Mouse (Mus musculus): ENCODE measurements at regions not wholly inside any gene's neighbourhood (a gene's known extent, or its start where the extent isn't known, plus 50 kb on each side); places are given as distances from the start of the nearest gene placed in this dataset.

DNA sequence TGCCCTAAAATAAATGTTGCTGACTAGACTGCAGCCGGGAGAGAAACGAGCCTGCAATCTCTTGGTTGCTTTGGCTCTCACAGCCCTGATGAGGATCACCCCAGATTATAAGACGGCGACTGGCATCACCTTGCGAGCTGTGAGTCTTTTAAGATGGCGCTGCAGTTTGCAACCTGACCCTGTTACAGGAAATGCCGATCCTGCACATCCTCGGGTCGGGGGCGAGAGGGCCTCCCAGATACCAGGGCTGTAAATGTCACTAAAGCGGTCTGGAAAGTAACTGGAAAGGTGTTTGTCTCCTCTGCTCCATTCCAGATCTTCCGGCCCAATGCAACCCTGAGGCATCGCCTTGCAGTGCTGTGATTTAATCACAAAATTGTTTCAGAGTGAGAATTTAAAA, 53.4 kb downstream of the Cartpt start:
- DNase-seq = no peak

DNA sequence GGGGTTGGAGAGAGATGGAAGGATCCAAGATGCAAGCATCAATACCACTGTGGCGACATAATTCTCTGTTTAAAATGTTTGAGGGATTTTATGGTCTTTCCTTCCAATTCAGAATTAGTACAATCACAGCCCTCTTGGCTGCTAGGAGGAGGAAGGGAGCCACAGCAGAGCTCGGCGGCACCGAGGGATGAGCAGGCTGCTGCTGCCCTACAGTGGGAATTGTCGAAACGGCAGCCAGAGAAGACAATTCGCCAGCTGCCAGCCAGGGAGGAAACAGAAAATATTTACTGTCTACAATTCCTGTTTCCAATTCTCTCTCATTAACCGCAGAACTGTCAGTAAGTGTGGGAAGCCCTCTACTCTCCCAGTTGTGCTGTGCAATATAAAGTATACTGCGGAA, 58.3 kb downstream of the Cartpt start:
- peak; percentile 70 for DNase-seq

DNA sequence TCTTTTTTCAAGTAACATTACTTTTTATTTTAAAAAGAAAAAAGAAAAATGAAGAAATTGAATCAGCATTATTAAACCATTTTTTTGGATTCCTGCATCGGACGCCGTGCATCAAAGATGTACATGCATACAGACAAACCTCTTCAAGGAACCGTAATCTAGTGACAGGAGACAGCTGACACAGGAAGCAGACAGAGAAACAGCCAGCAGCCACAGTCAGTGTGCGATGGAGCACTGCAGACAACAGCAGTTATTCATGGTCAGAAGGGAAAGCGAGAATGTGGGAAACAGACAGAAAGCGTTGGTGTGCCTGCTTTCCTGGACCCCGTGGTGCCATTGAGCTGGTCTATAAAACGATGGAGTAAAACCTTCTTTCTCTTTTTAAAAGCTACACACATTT, 61.4 kb downstream of the Cartpt start:
- no peak for DNase-seq

DNA sequence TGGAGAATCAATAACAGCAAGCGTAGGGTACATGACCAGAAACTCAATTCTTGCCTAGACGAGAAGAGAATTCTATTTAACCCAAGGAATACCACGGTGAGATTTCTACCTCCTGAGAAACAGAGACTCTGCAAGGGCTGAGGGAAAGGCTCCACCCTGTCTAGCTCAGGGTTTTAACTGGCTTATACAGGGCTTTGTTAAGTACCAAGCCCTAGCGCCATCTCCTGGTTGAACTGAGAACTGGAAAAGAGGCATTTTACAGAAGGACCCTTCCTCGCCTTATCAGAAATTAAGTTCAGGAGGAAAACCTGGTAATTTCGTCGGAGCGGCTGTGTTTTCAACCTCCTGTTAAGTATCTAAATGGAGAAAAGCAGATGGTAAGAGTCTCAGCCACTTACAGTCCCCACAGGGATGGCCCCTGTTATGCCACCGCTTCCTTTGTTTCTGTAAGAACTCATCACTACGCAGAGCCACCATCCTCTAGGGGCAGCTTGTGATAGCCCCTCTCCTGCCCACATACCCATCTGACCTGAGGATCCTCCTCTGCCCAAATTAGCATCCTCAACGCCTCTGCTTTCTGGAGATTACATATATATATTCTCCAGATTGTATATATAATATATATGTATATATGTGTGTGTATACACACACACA, 63.0 kb downstream of the Cartpt start:
- peak; percentile 84 for DNase-seq

DNA sequence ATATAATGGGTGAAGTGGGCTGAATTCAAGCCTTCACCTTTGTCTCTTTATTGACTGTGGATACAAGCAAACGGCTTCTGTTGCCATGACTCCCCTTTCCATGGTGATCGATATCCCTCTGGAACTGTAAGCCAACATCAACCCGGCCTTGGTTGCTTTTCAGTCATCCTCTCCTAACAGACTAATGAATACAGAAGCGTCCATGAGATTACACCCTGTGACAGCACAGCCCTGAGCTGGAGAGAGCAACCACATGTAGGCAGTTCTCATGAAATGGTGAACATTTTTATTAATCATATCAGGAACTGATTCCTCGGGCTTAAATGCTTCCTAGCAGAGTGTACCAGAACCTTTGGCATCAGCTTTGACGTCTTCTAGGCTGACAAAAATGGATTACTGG, 63.7 kb downstream of the Cartpt start:
- DNase-seq = no peak

DNA sequence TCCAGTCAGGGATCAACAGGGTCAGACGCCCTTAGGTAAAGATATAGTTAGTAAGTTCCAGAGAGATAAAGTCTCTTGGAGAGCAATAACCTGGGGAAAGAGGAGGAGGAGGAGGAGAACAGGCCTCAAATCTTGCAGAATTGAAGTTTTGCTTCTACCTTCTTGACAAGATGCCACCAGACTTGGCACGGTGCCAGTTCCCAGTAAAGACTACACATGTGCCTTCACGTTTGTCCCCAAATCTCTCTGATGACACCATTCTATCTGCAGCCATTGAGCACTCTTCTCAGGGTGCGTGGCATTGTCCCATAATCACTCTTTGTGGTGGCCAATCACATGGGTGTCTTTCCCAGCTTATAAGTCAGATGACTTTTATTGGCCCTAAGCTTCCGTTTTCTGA, 64.3 kb downstream of the Cartpt start:
- peak; percentile 49 for DNase-seq

DNA sequence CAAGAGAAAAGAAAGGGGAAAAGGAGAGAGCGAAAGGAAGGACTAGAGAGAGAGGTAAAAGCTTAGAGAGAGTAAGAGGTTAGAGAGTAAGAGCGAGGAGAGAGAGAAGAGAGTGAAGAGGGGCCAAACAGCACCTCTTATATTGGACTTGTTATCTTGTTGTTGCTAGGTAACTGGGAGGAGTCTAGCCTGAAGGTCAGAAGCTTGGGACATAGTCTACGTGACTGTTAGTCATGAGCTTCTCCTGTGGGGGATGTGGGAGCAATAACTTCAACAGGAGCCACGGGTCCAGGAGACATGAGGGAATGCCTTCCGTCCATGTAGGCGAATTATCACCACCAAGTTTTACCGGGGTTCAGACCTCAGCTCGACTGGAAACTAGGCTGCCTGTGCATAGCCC, 65.4 kb downstream of the Cartpt start:
- no peak for DNase-seq

DNA sequence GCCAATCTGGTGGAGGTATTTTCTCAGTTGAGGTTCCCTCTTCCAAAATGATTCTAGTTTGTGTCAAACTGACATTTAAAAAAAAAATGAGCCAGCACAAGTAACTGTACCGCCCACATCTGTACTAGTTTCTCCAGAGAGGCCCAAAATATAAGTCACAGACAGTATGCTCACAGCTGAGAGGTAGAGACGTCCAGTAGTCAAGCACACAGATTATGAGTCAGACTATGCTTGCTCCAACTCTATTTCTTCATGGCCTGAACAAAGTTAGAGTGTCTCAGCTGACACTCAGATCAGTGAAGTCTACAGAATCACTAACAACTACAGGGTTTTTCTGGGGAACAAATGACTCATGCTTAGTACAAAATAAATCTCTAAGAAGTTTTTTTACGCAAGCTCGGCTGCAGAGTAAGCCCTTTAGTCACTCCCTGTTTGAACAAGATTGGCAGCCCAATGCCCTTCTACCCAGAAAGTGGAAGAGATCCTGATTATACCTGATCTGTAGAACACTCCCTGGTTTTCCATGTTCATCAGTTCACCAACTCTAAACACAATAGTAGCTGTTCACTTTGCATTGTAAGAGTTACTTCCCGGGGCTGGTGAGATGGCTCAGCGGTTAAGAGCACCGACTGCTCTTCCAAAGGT, 70.7 kb downstream of the Cartpt start:
- no peak for DNase-seq

DNA sequence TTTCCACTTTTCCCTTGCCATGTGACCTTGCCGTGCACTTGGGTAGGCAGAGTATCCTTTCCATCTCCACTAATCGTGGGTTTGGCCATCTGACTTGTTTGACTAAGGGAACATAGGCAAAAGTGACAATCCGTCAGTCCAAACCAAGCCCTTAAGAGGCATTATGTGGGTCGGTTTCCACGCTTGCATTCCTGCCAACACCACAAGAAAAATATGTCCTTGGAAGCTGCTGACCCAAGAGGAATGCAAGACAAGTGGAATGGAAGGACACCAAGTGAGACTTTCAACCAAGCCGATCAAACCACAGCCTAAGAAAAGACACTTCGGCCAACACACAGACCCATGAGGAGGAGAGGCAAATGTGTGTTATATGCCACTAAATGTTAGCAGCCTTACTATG, 73.3 kb downstream of the Cartpt start:
- no peak for DNase-seq

DNA sequence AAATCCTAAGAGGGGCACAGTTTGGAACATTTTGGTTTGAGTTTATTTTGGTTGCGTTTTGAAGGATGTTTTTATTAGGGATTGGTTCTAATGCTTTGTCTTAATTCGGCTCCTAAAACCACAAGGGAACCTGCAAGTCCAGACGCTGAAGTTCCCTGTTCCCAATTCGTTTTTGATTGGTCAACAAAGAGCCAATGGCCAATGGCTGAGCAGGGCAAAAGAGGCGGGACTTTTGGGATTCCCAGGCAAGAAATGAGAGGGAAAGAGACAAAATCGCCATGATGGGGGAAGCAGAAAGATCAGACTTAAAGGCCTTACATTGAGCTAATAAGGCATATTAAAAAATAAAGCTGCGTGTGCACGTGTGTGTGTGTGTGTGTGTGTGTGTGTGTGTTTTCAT, 76.3 kb downstream of the Cartpt start:
- no peak for DNase-seq

DNA sequence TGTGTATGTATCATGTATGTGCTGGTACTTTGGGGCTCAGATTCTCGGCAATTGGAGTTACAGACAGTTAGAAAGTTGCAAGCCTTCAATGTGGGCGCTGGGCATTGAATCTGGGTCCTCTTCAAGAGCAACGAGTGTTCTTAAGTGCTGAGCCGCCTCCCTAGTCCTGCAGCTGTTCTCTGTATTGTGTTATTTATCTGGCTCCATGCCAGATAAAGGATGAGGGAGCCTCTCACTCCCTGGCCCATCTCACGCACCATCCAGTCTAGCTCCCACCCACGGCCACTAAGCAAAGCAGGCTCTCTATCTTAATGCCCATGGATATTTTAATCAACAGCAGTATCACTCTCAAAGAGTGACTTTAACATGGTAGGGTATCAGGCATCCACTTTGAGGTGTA, 84.2 kb downstream of the Cartpt start:
- no peak for DNase-seq

DNA sequence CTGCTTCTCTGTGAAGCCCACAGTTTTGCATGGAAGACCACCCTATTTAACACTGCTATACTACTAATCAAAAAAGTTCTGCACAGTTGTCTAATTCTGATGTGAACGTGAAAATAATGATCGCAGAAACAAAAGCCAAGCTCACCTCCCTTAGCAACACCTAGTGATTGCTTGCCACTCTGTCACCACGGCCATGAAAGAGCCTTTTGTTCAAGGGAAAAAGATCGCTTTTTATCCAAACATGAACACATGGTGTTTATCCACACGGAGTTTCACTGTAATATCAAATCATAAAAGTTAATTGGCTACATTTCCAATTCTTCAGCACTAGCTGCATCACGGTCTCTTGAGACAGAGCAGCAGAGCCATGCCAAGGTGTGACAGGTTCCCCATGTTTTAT, 85.1 kb downstream of the Cartpt start:
- no peak for DNase-seq

DNA sequence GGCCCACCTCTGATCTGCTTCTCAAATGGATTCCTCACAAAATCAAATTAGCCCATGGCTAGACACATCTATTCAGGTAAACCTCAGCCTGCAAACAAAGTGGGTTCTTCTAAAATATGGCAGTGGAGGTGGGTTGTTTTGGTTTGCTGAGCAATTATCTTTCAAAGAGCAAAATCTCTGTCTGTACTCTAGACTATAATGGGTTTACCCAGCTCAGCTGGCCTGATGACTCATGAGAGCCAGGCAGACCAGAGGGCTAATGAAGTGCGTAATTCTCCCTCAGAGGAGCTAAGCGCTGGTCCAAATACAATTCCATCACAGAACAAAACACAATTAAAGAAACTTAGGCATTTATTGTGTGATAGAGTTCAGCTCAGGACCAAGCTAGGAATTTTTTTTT, 86.1 kb downstream of the Cartpt start:
- no peak for DNase-seq

DNA sequence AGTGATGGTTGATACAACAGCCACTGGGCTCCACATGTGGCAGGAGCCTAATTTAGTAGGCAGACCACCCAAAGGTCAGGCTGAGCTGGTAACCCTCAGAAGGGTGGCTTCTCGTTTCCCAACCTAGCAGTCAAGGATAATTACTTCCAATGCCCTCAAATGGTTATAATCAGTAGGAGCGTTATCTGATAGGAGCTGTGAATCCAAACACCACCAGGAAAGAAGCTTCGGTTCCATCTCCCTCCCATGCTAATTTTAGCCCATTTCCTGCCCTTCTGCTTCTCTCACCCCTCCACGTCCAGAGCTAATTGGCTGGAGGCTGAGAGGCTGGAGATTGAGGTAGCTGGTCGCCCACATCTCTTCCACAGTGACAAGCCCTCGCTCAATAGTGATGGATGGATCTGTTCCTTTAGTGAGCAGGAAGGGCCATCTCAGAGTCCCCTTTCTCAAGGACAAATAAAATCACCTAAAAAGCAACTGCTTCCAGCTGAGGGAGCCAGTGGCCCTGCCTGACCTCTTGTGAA, 86.8 kb downstream of the Cartpt start:
- DNase-seq = no peak

DNA sequence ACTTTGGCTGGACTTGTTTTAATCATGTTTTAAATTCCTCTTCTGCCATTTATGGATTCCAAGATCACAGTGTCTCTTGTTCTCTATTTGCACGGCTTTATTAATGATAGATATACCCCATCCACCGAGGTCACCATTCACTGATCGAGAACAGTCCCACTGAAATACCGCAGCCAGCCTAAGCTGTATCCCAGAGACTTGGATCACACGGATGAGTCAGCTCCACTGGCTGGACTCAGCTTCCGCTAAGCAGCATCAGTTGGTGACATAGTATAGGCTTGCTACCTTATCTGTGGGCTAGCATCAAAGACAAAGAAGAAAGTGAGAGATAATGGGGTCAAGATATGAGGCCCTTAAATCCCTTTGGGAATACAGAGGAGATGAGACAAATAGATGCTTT, 106.4 kb downstream of the Cartpt start:
- no peak for DNase-seq

DNA sequence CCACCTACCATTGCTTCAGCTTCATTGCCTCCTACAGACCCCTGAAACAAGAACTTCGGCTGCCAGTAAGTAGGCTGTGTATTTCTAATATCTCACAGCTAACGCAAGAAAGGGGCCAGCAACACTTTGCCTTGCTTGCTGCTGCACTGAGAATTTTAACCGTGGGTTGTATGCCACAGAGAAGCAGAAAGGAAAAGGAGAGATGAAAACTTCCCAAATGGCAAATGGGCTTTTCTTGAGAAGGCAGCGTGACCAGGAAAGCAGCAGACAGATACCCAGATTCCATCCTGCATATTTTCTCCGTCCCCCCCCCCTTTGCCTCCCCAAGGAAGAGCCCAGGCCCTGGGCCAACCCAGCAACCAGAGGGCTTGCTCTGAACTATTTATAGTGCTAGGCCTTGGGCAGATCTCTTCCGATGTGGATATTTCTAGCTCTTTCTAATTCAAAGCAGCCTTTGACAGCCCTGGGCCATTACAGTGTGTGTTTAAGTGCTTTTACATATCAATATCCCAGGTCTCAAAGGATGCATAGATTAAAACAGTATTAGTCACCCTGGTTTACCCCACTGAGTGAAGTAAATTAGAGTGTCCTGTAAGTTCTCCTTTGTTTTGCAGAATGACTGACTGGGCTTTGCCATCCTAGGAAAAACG, 107.0 kb downstream of the Cartpt start:
- no peak for DNase-seq

DNA sequence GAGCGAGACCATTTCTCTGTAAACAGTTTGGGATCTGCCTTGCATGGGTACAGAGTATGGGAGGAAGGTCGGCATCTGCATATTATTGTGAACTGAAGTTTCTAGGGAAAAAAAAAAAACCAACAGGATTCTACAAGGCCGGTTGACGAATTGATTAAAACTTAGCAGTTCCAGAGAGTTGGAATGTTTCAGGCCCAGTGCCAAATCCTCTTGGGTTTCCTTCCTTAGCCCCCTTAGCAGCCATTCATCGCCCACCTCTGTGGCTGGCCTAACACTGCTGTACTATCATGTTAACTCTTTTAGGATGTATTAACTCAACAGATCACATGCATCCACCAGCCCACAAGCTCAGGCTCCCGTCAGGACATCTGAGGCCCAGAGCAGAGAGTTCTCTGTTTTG, 107.9 kb downstream of the Cartpt start:
- DNase-seq = no peak

DNA sequence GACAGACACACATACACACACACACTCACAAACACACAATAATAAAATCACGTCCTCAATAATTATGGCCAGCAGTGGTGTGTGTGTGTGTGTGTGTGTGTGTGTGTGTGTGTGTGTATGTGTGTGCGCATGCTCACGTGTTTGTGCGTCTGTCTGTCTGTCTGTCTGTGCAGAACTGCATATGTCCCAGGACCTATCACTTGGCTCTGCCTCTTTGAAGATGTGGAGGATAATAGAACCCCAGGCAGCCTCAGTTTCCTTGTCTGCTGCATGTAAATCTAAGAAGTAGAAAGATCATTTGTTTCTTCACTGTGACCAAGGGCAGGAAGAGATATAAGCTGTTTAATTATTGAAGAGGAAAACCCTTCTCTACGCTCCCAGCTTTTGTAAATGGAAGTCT, 109.9 kb downstream of the Cartpt start:
- DNase-seq = no peak

DNA sequence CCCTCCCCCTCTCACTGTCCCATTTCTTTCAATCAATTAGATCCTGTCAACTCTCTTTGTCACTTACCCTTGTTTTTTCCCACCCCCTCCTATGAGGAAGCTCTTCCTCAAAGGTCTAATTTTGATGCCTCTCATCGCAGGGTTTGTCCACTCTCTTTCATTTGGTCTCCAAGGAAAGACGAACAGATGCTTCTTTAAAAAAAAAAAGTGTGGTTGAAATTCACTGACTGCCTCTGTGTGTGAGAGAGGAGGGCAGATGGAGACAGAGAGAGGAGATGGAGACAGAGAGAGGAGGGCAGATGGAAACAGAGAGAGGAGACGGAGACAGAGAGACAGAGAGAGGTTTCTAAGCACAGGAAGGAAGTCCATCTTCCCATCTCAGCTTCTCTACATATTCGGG, 113.1 kb downstream of the Cartpt start:
- DNase-seq = no peak

DNA sequence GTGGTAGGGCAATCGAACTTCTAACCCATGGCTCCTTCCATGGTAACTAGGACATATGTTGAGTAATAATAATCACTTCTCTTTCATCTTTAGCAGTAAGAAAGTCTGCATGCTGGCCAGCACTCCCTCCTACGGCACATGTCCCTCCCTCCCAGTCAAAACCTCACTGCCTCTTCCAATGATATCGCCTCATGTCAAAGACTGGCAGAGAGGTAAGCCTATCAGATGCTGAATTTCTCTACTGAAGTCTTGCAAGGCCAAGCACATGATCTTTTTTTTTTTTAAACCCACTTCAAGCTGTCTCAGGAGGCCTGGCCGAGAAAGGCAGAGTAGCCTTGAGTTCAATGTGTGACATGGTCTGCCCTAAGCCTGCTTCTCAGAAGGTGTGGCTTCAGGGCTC, 115.5 kb downstream of the Cartpt start:
- DNase-seq = no peak

DNA sequence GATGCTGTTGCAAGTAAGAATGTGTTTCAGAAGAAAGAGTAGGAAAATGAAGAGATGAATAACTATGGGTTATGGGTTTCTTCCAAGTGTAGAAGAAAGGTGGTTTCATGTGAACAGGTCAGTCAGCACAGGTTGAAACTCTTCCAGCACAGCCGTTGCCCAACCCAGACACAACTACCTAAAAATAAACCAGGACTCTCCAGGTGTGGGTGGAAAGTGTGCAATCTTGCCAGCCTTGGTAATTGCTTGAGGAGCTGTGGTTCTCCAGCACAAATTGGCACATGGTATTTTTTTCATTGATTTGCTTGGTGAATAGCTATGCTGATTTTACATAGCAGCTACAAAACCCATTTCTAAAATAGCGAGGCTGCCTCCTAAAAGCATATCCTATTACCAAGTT, 116.6 kb downstream of the Cartpt start:
- DNase-seq = no peak

DNA sequence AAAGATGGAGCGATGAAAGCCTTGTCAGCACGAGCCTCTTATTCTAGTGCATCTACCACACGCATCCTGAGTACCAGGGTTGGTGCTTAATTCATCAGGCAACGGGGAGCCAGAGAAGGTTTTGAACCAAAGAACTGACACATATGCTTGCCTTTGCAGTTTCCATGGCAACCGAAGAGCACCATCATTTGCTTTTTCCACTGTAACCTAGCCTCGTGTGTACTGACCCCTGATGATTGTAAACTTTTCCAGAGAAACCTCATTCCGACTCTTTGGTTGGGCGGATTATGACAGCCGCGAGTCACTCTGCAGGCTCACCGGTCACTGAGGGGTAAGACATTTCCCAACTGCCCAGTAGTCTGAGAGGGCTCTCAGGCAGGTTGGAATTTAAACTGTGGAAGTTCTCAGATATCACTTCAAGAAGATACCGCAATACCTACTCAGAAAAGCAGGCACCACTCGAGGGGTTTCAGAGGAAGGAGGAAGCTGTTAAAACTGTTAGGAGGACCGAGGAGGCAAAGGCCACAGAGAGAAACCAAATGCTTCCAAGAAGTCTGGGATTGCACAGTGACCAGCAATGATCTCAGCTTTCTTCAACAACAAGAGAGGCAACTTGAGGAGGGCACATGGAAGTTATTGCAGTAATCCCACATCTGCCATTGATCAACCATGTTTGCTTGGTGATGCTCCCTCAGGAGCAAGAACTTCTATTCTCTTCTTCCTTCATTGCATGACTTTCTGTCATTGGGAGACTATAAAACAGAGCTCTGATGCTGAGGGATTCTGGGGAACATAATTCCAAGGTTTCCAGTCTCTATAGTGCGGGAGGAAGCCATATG, 117.8 kb downstream of the Cartpt start:
- no peak for DNase-seq

DNA sequence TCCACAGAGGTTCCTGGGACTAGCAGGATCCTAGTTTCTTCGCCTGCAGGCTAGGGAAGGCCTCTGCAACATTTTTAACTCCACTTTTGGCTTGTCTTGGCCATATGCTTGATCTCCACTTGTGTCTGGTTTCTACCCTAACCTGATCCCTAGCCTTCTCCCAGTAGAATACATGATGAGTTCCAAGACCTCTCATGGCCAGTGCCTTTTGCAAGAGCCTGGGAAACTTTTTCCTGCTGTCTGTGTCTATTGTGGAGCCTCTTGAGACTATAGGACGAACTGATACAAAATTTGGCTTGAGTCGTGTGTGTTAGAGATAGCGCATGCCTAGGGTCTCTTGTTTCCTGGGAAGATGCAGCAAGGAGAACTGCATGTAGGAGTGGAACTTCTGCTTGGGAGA, 119.3 kb downstream of the Cartpt start:
- DNase-seq = no peak
